Mouse (Mus musculus) spleen, adult 18-20 months (tissue): Measurements from ENCODE around the gene Dclre1c.
"Not testable (repeated sequence)": the region's sequence is repeated elsewhere in the genome, so short reads cannot be mapped to it uniquely, and the experiment has no call there.

Experiments used
- DNase-seq, 2 experiments: peaks; one replicate each; pipeline ENCODE4 v3.0.0; 2022; ENCODE audit warnings: mixed read lengths in 2 of 2

The Dclre1c gene

DNA sequence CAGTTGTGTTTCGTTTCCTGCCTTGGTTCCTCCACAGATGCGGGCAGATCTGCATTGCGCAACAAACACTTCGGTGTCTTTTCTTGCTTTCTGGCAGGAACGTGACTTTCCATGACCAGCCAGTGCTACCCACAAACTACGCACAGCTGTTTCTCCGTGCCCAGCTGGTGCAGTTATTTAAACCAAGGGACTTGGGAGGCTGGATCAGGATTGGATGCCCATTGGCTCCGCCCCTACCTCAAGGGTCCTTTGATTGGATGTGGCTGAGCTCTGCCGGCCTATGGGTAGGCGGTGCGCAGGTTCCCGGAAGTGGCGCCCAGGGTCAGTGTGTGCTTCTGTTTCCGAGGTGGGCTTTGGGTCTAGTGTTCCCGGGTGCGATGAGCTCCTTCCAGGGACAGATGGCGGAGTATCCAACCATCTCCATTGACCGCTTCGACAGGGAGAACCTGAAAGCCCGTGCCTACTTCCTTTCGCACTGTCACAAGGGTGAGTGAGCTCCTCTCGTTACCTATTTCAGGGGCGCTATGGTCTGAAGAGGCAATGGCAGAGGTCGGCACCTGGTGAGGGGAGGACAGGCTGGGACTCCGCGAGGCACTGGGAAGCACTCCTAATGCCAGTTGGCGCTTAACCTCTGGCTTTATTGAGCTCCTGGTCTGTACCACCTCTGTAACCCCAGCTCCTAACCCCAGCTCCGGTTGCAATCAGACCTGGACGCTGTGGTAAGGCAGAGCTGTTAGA lies at the start of gene Dclre1c:
TSS of gene Dclre1c (plus strand) at position 291 of the 738 bp plus-strand sequence.
- peak; percentile 83 to 84 for DNase-seq

DNA sequence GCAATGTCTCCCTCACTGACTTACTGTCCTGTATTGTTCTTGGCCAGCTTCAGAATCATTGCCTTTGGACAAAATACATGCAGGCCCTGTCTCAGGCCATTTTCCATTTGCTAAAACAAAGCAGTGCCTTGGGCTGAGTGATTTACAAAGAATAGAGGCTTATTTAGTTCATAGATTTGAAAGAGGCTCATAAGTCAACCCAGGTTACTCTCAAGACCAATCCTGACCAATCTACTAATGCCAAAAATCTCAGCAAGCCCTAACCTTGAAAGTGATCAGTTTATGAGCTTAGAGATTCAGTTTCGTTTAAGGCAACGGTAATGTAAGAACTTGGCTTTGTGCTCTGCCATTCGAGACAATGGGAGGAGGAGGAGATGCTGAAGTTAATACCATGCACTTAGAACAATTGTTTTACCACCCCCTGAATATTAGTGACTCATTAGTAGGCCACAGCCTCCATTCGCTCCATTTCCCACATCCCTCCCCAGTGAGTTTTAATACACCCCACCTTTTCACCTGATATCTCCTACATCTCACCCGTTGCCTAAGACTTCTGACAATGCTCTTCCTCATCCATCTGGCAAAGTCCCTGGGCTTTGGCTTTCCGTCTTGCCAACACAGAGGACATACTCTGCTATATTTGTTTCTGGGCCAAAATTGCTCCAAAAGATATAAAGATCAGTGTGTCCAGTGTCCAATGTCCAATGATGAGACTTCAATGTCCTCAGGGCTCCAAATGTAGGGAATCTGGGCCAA lies 36.6 kb upstream of the Dclre1c start:
- no peak for DNase-seq

GRCm38 (mm10) chr2:3391945-3392344 lies 32.0 kb upstream of the Dclre1c start:
- no peak for DNase-seq

DNA sequence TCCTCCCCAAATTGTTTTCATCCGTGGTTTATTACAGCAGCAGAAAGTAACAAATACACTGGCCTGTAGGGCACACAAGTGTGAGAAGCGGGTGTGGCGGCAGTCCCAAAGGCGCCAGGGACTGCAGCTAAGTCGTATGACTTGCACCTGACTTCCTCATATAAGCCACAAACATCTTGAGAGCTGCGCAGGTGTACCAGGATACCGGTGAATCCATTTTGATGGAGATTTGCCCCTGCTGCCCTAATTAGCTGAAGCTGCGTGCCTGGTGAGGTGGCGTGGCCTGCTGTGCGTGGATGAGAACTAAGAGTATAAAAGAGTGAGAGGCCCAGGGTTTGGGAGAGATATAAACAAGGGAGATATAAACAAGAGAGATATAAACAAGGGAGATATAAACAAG lies 26.8 kb upstream of the Dclre1c start, which contains the start of gene Olah:
TSS of gene Olah (minus strand) at position 101 of the 400 bp plus-strand sequence.
- DNase-seq: not testable (repeated sequence)

GRCm38 (mm10) chr2:3405981-3406380 lies 17.9 kb upstream of the Dclre1c start:
- DNase-seq: no peak

DNA sequence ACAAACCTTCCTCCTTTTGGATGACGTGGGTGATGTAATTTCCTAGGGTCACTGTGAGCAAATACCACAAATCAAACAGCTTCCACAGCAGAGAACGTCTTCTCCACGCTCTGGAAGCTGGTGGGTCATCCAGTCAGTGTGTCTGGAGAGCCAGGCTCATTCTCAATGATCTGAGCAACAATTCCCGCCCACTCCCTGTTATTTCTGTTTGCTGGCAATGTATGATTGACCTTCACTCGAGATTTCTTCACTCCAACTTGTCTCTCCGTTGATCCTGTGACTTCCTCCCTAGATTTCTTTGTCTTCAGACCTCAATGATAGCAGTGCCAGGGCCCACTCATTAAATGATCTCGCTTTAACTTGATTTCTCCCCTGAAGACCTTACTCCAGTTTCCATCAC lies 16.2 kb upstream of the Dclre1c start:
- no peak for DNase-seq

GRCm38 (mm10) chr2:3414241-3414640 lies 9.7 kb upstream of the Dclre1c start:
- DNase-seq: peak in 1 of 2 experiments; percentile 45

- DNase-seq: no peak
Observed at GRCm38 (mm10) chr2:3415676-3416075, 8.3 kb upstream of the Dclre1c start.

GRCm38 (mm10) chr2:3418883-3419431 lies 5.0 kb upstream of the Dclre1c start:
- DNase-seq: peak; percentile 95 to 99

- DNase-seq: no peak
Observed at GRCm38 (mm10) chr2:3420157-3420556, 3.8 kb upstream of the Dclre1c start.

- no peak for DNase-seq
Observed at GRCm38 (mm10) chr2:3422548-3422947, 1.4 kb upstream of the Dclre1c start, which contains the start of gene Meig1. Gene Meig1 (minus strand): TSS chr2:3422648.

- DNase-seq: no peak
Observed at GRCm38 (mm10) chr2:3424579-3424910, 614 bp downstream of the Dclre1c start.

- no peak for DNase-seq
Observed at GRCm38 (mm10) chr2:3430956-3431355, 7.0 kb downstream of the Dclre1c start.

GRCm38 (mm10) chr2:3435369-3436061 lies 11.6 kb downstream of the Dclre1c start:
- DNase-seq: no peak

- DNase-seq: no peak
Observed at GRCm38 (mm10) chr2:3437956-3438355, 14.0 kb downstream of the Dclre1c start.

GRCm38 (mm10) chr2:3444206-3444605 lies 20.3 kb downstream of the Dclre1c start:
- DNase-seq: no peak

GRCm38 (mm10) chr2:3445984-3446383 lies 22.1 kb downstream of the Dclre1c start:
- DNase-seq: no peak

DNA sequence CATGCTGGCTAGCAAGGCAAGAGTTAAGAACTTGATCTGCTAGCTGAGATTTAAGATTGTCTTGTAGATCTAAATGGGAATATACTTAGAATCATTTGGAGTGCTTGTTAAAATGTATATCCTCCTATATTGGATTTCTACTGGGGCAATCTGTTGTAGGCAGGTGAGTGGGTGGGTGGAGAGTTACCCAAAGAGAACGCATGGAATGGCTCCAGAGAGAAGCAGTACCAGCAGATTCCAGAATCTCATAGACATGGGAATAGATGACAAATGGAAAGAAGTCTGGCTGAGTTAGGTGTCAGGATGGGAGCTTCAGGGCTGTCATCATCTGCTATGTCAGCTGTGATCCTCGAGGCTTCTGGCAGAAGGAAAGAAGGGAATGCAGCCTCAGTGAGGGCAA lies 25.5 kb downstream of the Dclre1c start:
- no peak for DNase-seq

GRCm38 (mm10) chr2:3453096-3453495 lies 29.2 kb downstream of the Dclre1c start:
- DNase-seq: no peak

GRCm38 (mm10) chr2:3456590-3456989 lies 32.7 kb downstream of the Dclre1c start:
- no peak for DNase-seq

DNA sequence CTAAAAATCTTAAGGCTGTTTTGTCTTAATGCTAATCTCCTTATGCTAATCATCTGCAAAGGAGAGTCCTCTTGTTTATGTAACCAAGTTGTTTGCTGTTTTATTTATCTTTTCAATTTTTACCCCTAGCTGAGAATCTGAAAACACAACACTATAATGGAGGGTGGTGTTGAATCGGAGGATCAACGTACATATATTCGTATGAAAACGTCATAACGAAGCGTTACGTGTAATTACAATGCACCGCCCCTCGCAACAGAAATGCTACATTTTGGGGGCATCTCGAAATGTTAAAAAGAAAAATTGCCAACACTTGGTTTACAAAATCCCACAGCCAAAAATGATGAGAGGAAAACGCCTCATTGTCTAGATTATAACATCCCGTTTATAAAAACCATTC lies 50.0 kb downstream of the Dclre1c start:
- DNase-seq: no peak

DNA sequence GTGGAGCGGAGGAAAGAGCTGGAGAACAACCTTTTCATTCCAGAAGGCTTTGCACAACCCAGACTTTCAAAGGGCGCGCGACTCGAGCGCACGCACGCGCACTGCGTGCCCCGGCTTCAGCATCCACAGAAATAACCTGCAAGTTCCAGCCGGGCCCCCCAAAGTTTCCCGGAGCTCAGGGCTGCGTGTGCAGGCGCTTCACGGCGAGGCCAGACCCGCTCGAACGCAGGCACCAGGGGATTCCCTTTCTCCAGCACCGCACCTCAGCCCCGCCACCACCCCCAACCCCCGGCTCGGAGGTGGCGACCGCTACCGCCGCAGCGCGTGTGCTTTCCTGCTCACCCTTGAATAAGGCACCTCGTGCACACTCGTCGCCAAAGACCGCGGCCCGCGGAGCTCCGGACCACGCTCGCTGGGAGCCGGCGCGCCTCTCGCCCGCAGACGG lies 50.5 kb downstream of the Dclre1c start:
- DNase-seq: peak; percentile 25 to 53

DNA sequence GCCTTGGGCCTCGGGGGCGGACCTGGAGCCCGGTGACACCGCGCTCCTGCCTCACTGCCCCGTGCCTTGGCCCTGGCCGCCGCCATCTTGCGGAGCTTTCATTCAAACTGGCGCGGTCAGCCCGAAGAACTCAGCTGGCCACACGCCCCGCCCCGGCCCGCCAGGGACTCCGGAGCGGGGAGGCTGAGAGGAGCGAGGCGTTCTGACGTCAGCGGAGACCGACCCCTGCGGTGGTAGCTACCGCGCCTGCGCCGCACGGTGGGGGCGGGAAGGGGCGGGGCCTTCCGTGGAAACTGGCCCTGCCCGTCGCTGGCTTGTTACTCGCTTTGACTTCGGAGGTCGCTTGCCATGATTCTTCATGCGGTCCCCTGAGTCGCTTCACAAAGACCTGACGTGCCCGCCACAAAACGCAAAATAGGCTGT lies 50.9 kb downstream of the Dclre1c start, which contains the start of gene Suv39h2:
TSS of gene Suv39h2 (minus strand) at position 171 of the 423 bp plus-strand sequence.
- DNase-seq: peak; percentile 96 to 99
